Mouse (Mus musculus): ENCODE results near the gene H3f3b. TPM values are rescaled to one million over a fixed set of nuclear protein-coding genes. Genes with fewer than 3 reads are reported as not detected.
"Not testable (repeated sequence)": the region's sequence is repeated elsewhere in the genome, so short reads cannot be mapped to it uniquely, and the experiment has no call there.

H3f3b gene
- polyA plus RNA-seq, 1 experiment, result 118 TPM

- H3K4me3 ChIP-seq (ENCODE audit: low read depth, low read length), result no peak overlapping the region
- TF ChIP-seq POLR2A (IDR thresholded peaks at IDR 0.05; ENCODE audit: low read depth, low read length) (no peak), CTCF (IDR thresholded peaks at IDR 0.05; ENCODE audit: extremely low read depth, insufficient read length, insufficient replicate concordance, low read depth, low read length) (peak; percentile 21; the same call in 1 of the 2 replicates)
- WGBS, result 16% methylated on average over 1 of the region's 1 CpGs
- no peaks in the 10 kb centered on the region for H3K27me3 ChIP-seq (ENCODE audit: control insufficient read depth, insufficient read depth, low read length)
- no peak overlapping the region for H3K27ac ChIP-seq (ENCODE audit: insufficient read depth, low read depth, low read length)
- peaks cover 20% of the 10 kb centered on the region for H3K36me3 ChIP-seq (ENCODE audit: control insufficient read depth, insufficient read depth, low read length)
- H3K4me1 ChIP-seq (ENCODE audit: control insufficient read depth, insufficient read depth, insufficient read length, low read length), result peaks cover 3% of the 10 kb centered on the region; the same call in 1 of the 2 replicates
These were observed 7.2 kb downstream of the H3f3b start for GRCm38 (mm10) chr11:116020519-116020922.

GRCm38 (mm10) chr11:116019976-116020411 is 7.8 kb downstream of the H3f3b start:
- H3K4me1 ChIP-seq (ENCODE audit: control insufficient read depth, insufficient read depth, insufficient read length, low read length), result peaks cover 3% of the 10 kb centered on the region; the same call in 1 of the 2 replicates
- no peak for TF ChIP-seq CTCF (IDR thresholded peaks at IDR 0.05; ENCODE audit: extremely low read depth, insufficient read length, insufficient replicate concordance, low read depth, low read length)
- no peak for TF ChIP-seq POLR2A (IDR thresholded peaks at IDR 0.05; ENCODE audit: low read depth, low read length)
- no peaks in the 10 kb centered on the region for H3K27me3 ChIP-seq (ENCODE audit: control insufficient read depth, insufficient read depth, low read length)
- no peak overlapping the region for H3K27ac ChIP-seq (ENCODE audit: insufficient read depth, low read depth, low read length)
- WGBS, result 80% methylated on average over 2 of the region's 2 CpGs
- peaks cover 20% of the 10 kb centered on the region for H3K36me3 ChIP-seq (ENCODE audit: control insufficient read depth, insufficient read depth, low read length)
- no peak overlapping the region for H3K4me3 ChIP-seq (ENCODE audit: low read depth, low read length)

- TF ChIP-seq CTCF (IDR thresholded peaks at IDR 0.05; ENCODE audit: extremely low read depth, insufficient read length, insufficient replicate concordance, low read depth, low read length), result no peak
- no peak for TF ChIP-seq POLR2A (IDR thresholded peaks at IDR 0.05; ENCODE audit: low read depth, low read length)
- H3K4me1 ChIP-seq (ENCODE audit: control insufficient read depth, insufficient read depth, insufficient read length, low read length), result peaks cover 3% of the 10 kb centered on the region; the same call in 1 of the 2 replicates
- H3K27ac ChIP-seq (ENCODE audit: insufficient read depth, low read depth, low read length), result no peak overlapping the region
- H3K36me3 ChIP-seq (ENCODE audit: control insufficient read depth, insufficient read depth, low read length), result peaks cover 20% of the 10 kb centered on the region
- H3K4me3 ChIP-seq (ENCODE audit: low read depth, low read length), result no peak overlapping the region
- 62% methylated on average over 1 of the region's 1 CpGs for WGBS
- no peaks in the 10 kb centered on the region for H3K27me3 ChIP-seq (ENCODE audit: control insufficient read depth, insufficient read depth, low read length)
These were observed 8.4 kb downstream of the H3f3b start for GRCm38 (mm10) chr11:116019360-116019791.

GRCm38 (mm10) chr11:116018867-116019266 is 8.9 kb downstream of the H3f3b start:
- not testable (repeated sequence) for H3K4me3 ChIP-seq (ENCODE audit: low read depth, low read length); H3K27me3 ChIP-seq (ENCODE audit: control insufficient read depth, insufficient read depth, low read length); H3K27ac ChIP-seq (ENCODE audit: insufficient read depth, low read depth, low read length); H3K4me1 ChIP-seq (ENCODE audit: control insufficient read depth, insufficient read depth, insufficient read length, low read length)
- peaks cover 20% of the 10 kb centered on the region for H3K36me3 ChIP-seq (ENCODE audit: control insufficient read depth, insufficient read depth, low read length)
- WGBS, result 97% methylated on average over 4 of the region's 4 CpGs

- peaks cover 4% of the 10 kb centered on the region; the same call in 1 of the 2 replicates for H3K4me1 ChIP-seq (ENCODE audit: control insufficient read depth, insufficient read depth, insufficient read length, low read length)
- no peaks in the 10 kb centered on the region for H3K27me3 ChIP-seq (ENCODE audit: control insufficient read depth, insufficient read depth, low read length)
- no peak overlapping the region for H3K4me3 ChIP-seq (ENCODE audit: low read depth, low read length)
- peaks cover 14% of the 10 kb centered on the region for H3K36me3 ChIP-seq (ENCODE audit: control insufficient read depth, insufficient read depth, low read length)
- H3K27ac ChIP-seq (ENCODE audit: insufficient read depth, low read depth, low read length), result no peak overlapping the region
- 36% methylated on average over 6 of the region's 6 CpGs for whole genome bisulfite sequencing
- no peak for TF ChIP-seq POLR2A (IDR thresholded peaks at IDR 0.05; ENCODE audit: low read depth, low read length)
- peak; percentile 72 for TF ChIP-seq CTCF (IDR thresholded peaks at IDR 0.05; ENCODE audit: extremely low read depth, insufficient read length, insufficient replicate concordance, low read depth, low read length)
These were observed 9.7 kb downstream of the H3f3b start for GRCm38 (mm10) chr11:116018106-116018505.

GRCm38 (mm10) chr11:116014821-116015220 is 12.9 kb downstream of the H3f3b start:
- Histone ChIP-seq H3K4me3 (ENCODE audit: low read depth, low read length) (no peak overlapping the region), H3K36me3 (ENCODE audit: control insufficient read depth, insufficient read depth, low read length) (0 out of 2 replicates have a peak, but pooled peaks cover under 1% of the 10 kb centered on the region), H3K4me1 (ENCODE audit: control insufficient read depth, insufficient read depth, insufficient read length, low read length) (peaks cover 16% of the 10 kb centered on the region), H3K27me3 (ENCODE audit: control insufficient read depth, insufficient read depth, low read length) (no peaks in the 10 kb centered on the region), H3K27ac (ENCODE audit: insufficient read depth, low read depth, low read length) (no peak overlapping the region)
- WGBS, result 21% methylated on average over 8 of the region's 8 CpGs
- no peak for TF ChIP-seq CTCF (IDR thresholded peaks at IDR 0.05; ENCODE audit: extremely low read depth, insufficient read length, insufficient replicate concordance, low read depth, low read length)
- no peak for TF ChIP-seq POLR2A (IDR thresholded peaks at IDR 0.05; ENCODE audit: low read depth, low read length)

- peaks cover 17% of the 10 kb centered on the region for H3K36me3 ChIP-seq (ENCODE audit: control insufficient read depth, insufficient read depth, low read length)
- TF ChIP-seq POLR2A (IDR thresholded peaks at IDR 0.05; ENCODE audit: low read depth, low read length), result peak; percentile 72
- TF ChIP-seq CTCF (IDR thresholded peaks at IDR 0.05; ENCODE audit: extremely low read depth, insufficient read length, insufficient replicate concordance, low read depth, low read length), result no peak
- peak within 1 kb of the TSS; percentile 81 for H3K4me3 ChIP-seq (ENCODE audit: low read depth, low read length)
- peaks cover 16% of the 10 kb centered on the region for H3K4me1 ChIP-seq (ENCODE audit: control insufficient read depth, insufficient read depth, insufficient read length, low read length)
- H3K27ac ChIP-seq (ENCODE audit: insufficient read depth, low read depth, low read length), result peak within 1 kb of the TSS; percentile 29; the same call in 1 of the 2 replicates
- WGBS, result 1% methylated on average over 55 of the region's 55 CpGs
- H3K27me3 ChIP-seq (ENCODE audit: control insufficient read depth, insufficient read depth, low read length), result no peaks in the 10 kb centered on the region
These were observed 15.4 kb downstream of the H3f3b start, which contains the start of gene Galk1 for GRCm38 (mm10) chr11:116012262-116012947. Galk1 (minus strand) TSS chr11:116012719.
